Mouse (Mus musculus): Measurements from ENCODE around the gene Sash1. TPM values are rescaled to one million over a fixed set of nuclear protein-coding genes. Genes with fewer than 3 reads are reported as not detected.

Sash1 gene
- polyA plus RNA-seq, 1 experiment from 2014 or later, result 4.1 TPM

- no peak for DNase-seq (ENCODE audit: low spot score)
- WGBS, result 71% methylated on average over 9 of the region's 9 CpGs
- Histone ChIP-seq H3K27ac (replicated peaks) (no peak overlapping the region), H3K4me3 (no peak overlapping the region), H3K36me3 (replicated peaks) (peaks cover 8% of the 10 kb centered on the region; the same call in 1 of the 2 replicates), H3K9me3 (no peaks in the 10 kb centered on the region), H3K4me1 (peaks cover 31% of the 10 kb centered on the region), H3K27me3 (replicated peaks; ENCODE audit: low read depth, poor library complexity, severe bottlenecking) (no peaks in the 10 kb centered on the region)
Observed at GRCm38 (mm10) chr10:8825874-8826273, 60.0 kb downstream of the Sash1 start.

DNA sequence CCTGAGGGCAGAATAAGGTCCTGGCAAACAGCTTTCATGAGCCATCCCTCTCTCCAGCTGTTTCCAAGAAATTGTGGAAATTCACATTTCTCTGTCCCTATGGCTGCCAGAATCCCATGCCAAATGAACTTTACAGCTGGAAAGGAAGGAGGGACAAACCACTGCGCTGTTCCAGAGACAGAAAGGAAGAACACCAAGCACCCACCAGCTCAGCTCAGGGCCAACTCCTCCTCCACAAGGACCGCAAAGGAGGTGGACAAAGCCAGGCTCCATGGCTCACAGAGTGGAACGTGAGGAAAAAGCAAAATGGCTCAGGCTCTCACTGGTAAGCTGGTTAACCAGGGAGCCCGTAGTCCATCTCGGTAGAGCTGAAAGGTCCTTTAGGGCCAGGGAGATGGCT lies 67.8 kb downstream of the Sash1 start:
- Histone ChIP-seq H3K9me3 (no peaks in the 10 kb centered on the region), H3K27me3 (replicated peaks; ENCODE audit: low read depth, poor library complexity, severe bottlenecking) (no peaks in the 10 kb centered on the region), H3K36me3 (replicated peaks) (peaks cover 2% of the 10 kb centered on the region; the same call in 1 of the 2 replicates), H3K27ac (replicated peaks) (0 out of 2 replicates have a peak overlapping the region, but pooled peaks have one; percentile 2), H3K4me1 (peaks cover 70% of the 10 kb centered on the region), H3K4me3 (no peak overlapping the region)
- 85% methylated on average over 5 of the region's 5 CpGs for WGBS
- no peak for DNase-seq (ENCODE audit: low spot score)

- H3K9me3 ChIP-seq, result no peaks in the 10 kb centered on the region
- 34% methylated on average over 18 of the region's 18 CpGs for WGBS
- no peaks in the 10 kb centered on the region for H3K27me3 ChIP-seq (replicated peaks; ENCODE audit: low read depth, poor library complexity, severe bottlenecking)
- peaks cover 61% of the 10 kb centered on the region for H3K4me1 ChIP-seq
- peak; percentile 67 for DNase-seq (ENCODE audit: low spot score)
- H3K4me3 ChIP-seq, result peak overlapping the region; percentile 32
- H3K27ac ChIP-seq (replicated peaks), result peak overlapping the region; percentile 76
- peaks cover 22% of the 10 kb centered on the region for H3K36me3 ChIP-seq (replicated peaks)
Observed at GRCm38 (mm10) chr10:8813984-8814578, 71.8 kb downstream of the Sash1 start.

DNA sequence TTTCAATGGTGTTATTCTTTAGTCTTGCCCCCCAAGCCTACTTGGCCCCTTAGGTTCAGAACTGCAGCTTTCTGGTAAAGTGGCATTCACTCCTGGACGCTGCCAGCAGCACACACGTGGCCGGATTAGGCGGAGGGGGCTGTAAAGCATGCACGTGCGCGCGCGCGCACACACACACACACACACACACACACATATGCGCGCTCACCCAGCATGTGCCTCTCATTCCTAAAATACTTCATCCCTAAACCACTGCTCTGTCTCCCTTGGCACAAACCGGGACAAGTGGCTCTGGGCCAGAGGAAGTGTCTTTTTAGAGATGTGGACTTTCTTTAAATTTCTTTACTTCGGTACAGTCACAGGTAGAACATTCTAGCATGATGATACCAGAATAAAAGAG lies 72.6 kb downstream of the Sash1 start:
- Histone ChIP-seq H3K27me3 (replicated peaks; ENCODE audit: low read depth, poor library complexity, severe bottlenecking) (no peaks in the 10 kb centered on the region), H3K9me3 (no peaks in the 10 kb centered on the region), H3K4me3 (no peak overlapping the region), H3K27ac (replicated peaks) (peak overlapping the region; percentile 37; the same call in 1 of the 2 replicates), H3K36me3 (replicated peaks) (peaks cover 22% of the 10 kb centered on the region), H3K4me1 (peaks cover 58% of the 10 kb centered on the region)
- no peak for DNase-seq (ENCODE audit: low spot score)
- WGBS, result 87% methylated on average over 14 of the region's 14 CpGs

DNA sequence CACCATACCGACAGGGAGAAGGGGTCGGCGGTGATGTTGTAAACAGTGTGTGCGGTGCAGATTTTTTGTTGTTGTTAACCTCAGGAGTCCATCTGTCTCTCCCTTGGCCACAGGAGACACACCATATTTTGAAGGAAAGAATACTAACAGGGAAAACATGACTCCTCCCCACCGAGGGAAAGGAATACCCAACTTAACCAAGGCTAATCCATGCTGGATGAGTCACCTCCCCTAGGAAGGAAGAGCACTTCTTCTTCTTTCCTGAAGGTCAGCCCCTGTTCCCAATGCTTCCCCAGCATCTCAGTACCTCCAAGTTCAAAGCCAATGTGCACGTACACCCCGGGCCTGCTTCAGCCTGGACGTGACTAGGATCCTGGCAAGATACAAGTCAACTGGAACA lies 73.1 kb downstream of the Sash1 start:
- no peaks in the 10 kb centered on the region for H3K9me3 ChIP-seq
- no peaks in the 10 kb centered on the region for H3K27me3 ChIP-seq (replicated peaks; ENCODE audit: low read depth, poor library complexity, severe bottlenecking)
- WGBS, result 84% methylated on average over 8 of the region's 8 CpGs
- no peak overlapping the region for H3K4me3 ChIP-seq
- H3K36me3 ChIP-seq (replicated peaks), result peaks cover 25% of the 10 kb centered on the region
- DNase-seq (ENCODE audit: low spot score), result no peak
- peaks cover 54% of the 10 kb centered on the region for H3K4me1 ChIP-seq
- no peak overlapping the region; the same call in 1 of the 2 replicates for H3K27ac ChIP-seq (replicated peaks)

GRCm38 (mm10) chr10:8811261-8812039 lies 74.4 kb downstream of the Sash1 start:
- 90% methylated on average over 4 of the region's 4 CpGs for WGBS
- Histone ChIP-seq H3K4me1 (peaks cover 49% of the 10 kb centered on the region), H3K27ac (replicated peaks) (no peak overlapping the region), H3K9me3 (no peaks in the 10 kb centered on the region), H3K27me3 (replicated peaks; ENCODE audit: low read depth, poor library complexity, severe bottlenecking) (no peaks in the 10 kb centered on the region), H3K36me3 (replicated peaks) (peaks cover 29% of the 10 kb centered on the region), H3K4me3 (no peak overlapping the region)
- DNase-seq (ENCODE audit: low spot score), result no peak

- no peak for DNase-seq (ENCODE audit: low spot score)
- H3K36me3 ChIP-seq (replicated peaks), result peaks cover 29% of the 10 kb centered on the region
- WGBS, result 59% methylated on average over 7 of the region's 7 CpGs
Observed at GRCm38 (mm10) chr10:8810496-8810895, 75.4 kb downstream of the Sash1 start.

GRCm38 (mm10) chr10:8808383-8808782 lies 77.5 kb downstream of the Sash1 start:
- Histone ChIP-seq H3K36me3 (replicated peaks) (peaks cover 29% of the 10 kb centered on the region), H3K27ac (replicated peaks) (no peak overlapping the region), H3K4me1 (peaks cover 34% of the 10 kb centered on the region), H3K27me3 (replicated peaks; ENCODE audit: low read depth, poor library complexity, severe bottlenecking) (no peaks in the 10 kb centered on the region), H3K9me3 (no peaks in the 10 kb centered on the region), H3K4me3 (no peak overlapping the region)
- DNase-seq (ENCODE audit: low spot score), result no peak
- 95% methylated on average over 10 of the region's 10 CpGs for WGBS

More at GRCm38 (mm10) chr10:8810496-8810895, 75.4 kb downstream of the Sash1 start:
- Histone ChIP-seq H3K4me1 (peaks cover 40% of the 10 kb centered on the region), H3K4me3 (no peak overlapping the region), H3K27ac (replicated peaks) (no peak overlapping the region), H3K27me3 (replicated peaks; ENCODE audit: low read depth, poor library complexity, severe bottlenecking) (no peaks in the 10 kb centered on the region), H3K9me3 (no peaks in the 10 kb centered on the region)

- 95% methylated on average over 9 of the region's 9 CpGs for WGBS
Observed at GRCm38 (mm10) chr10:8807581-8807980, 78.3 kb downstream of the Sash1 start.

DNA sequence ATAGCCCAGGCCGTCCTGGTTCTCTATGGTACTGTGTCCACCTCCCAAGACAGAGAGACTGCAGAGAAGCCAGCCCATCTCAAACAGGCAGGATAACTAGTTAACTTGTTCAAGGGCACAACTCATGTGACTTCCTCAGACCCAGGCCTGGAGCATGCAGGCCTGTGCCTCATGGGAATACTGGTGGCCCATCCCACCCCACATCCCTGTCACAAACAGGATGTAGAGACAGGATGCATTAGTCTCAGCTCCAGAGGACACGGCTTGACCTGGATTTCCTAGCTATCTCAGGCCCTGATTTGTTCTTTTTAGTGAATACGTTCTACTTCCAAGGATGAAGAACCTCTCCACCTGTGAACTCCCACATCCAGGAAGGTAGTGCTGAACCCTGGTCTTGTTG lies 80.5 kb downstream of the Sash1 start:
- no peaks in the 10 kb centered on the region for H3K27me3 ChIP-seq (replicated peaks; ENCODE audit: low read depth, poor library complexity, severe bottlenecking)
- H3K27ac ChIP-seq (replicated peaks), result no peak overlapping the region
- H3K36me3 ChIP-seq (replicated peaks), result peaks cover 20% of the 10 kb centered on the region; the same call in 1 of the 2 replicates
- H3K4me1 ChIP-seq, result peaks cover 42% of the 10 kb centered on the region
- H3K9me3 ChIP-seq, result no peaks in the 10 kb centered on the region
- no peak overlapping the region for H3K4me3 ChIP-seq
- no peak for DNase-seq (ENCODE audit: low spot score)
- 83% methylated on average over 3 of the region's 3 CpGs for WGBS

More at GRCm38 (mm10) chr10:8807581-8807980, 78.3 kb downstream of the Sash1 start:
- Histone ChIP-seq H3K4me3 (no peak overlapping the region), H3K27me3 (replicated peaks; ENCODE audit: low read depth, poor library complexity, severe bottlenecking) (no peaks in the 10 kb centered on the region), H3K36me3 (replicated peaks) (peaks cover 25% of the 10 kb centered on the region), H3K27ac (replicated peaks) (no peak overlapping the region; the same call in 1 of the 2 replicates), H3K4me1 (peaks cover 32% of the 10 kb centered on the region), H3K9me3 (no peaks in the 10 kb centered on the region)
- DNase-seq (ENCODE audit: low spot score), result no peak

DNA sequence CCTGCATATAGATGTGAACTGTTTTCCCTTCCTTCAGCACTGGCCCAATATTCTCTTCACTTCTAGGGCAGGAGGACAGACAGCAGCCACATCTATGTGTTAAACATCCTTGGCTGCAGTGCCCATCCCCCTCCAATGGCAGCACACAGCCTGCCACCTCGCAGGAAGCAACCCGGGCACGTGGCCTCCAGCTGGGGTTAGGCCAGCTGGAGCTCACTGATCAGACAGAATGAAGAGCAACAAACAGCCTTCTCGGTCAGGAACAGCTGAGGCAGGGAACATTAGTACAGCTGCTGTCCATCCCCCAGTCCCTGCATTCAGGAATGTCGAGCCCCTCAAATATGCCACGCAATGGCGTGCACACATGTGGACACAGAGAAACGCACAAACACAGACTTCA lies 81.6 kb downstream of the Sash1 start:
- peaks cover 18% of the 10 kb centered on the region for H3K36me3 ChIP-seq (replicated peaks)
- peak; percentile 62 for DNase-seq (ENCODE audit: low spot score)
- H3K4me1 ChIP-seq, result peaks cover 42% of the 10 kb centered on the region
- 42% methylated on average over 8 of the region's 8 CpGs for WGBS
- H3K4me3 ChIP-seq, result no peak overlapping the region
- peak overlapping the region; percentile 40; the same call in 1 of the 2 replicates for H3K27ac ChIP-seq (replicated peaks)
- H3K27me3 ChIP-seq (replicated peaks; ENCODE audit: low read depth, poor library complexity, severe bottlenecking), result no peaks in the 10 kb centered on the region
- peaks cover 3% of the 10 kb centered on the region for H3K9me3 ChIP-seq

GRCm38 (mm10) chr10:8801719-8802347 lies 84.0 kb downstream of the Sash1 start:
- no peak overlapping the region; the same call in 1 of the 2 replicates for H3K4me3 ChIP-seq
- 85% methylated on average over 12 of the region's 12 CpGs for WGBS

More at GRCm38 (mm10) chr10:8801719-8802347, 84.0 kb downstream of the Sash1 start:
- Histone ChIP-seq H3K36me3 (replicated peaks) (peaks cover 36% of the 10 kb centered on the region), H3K4me1 (peaks cover 37% of the 10 kb centered on the region), H3K9me3 (peaks cover 9% of the 10 kb centered on the region), H3K27ac (replicated peaks) (peak overlapping the region; percentile 74), H3K27me3 (replicated peaks; ENCODE audit: low read depth, poor library complexity, severe bottlenecking) (no peaks in the 10 kb centered on the region)
- no peak for DNase-seq (ENCODE audit: low spot score)
